Mouse (Mus musculus) E14TG2a.4 (cell line): ENCODE data around the gene Uggt1.

Experiments
- CTCF ChIP-seq: conservative IDR thresholded peaks from 2 replicates; pipeline ENCODE4 v1.5.1; 2014; ENCODE audit warnings: low read length
- NANOG ChIP-seq: IDR thresholded peaks from 2 replicates; pipeline ENCODE4 v1.6.1; 2014; ENCODE audit warnings: borderline replicate concordance, low read length, mixed read lengths
- POU5F1 ChIP-seq: IDR thresholded peaks from 2 replicates; pipeline ENCODE4 v1.6.1; 2014; ENCODE audit warnings: low read length, borderline replicate concordance

DNA sequence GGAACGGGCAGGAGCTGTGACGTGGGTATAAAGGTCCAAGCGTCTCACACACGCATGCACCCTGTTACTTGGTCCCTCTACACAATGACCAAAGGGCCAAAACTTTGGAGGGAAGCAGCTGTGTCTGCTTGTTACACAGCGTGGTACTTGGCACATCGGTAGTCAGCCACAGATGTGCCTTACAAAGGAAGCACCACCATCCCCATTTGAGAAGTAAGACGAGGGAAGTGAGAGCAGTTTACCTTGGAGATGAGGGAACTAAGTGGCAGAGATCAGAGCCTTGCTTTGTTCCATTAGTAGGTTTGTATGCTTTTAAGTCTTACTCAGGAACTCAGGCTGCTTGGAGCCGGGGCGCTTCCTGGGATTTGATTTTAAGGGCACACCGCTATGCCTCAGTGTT lies 5.1 kb downstream of the Uggt1 start:
- no peak for TF ChIP-seq CTCF
- TF ChIP-seq POU5F1 = no peak
- TF ChIP-seq NANOG = no peak
